Comparison of ENCODE assay signal across 22 mouse cellular contexts in the genomic region with DNA sequence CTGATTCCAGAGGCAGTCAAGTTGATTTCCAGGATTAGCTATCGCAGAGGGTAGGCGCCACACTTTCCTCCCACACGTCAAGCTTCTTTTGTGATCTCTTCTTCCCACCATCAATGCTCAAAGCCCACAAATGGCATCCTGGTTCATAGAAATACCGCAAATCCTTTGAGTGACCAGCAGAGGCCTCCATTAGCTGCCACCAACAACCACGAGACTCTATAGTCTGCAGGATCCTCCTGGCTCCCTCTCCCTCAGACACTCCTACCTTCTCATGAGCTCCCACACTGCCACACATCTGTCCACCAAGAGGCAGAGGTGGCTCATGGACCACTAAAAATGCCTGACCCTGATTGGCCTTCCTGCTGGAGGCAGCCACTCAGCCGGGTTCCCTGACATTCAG. TPM values are rescaled to one million over a fixed set of nuclear protein-coding genes. Genes with fewer than 3 reads are reported as not detected.
A peak's percentile ranks its signal among the peaks of the same experiment; 100 is the strongest.
DNase-seq lines count a peak whose midpoint lies in the region; ATAC-seq and TF ChIP-seq lines count a peak whose summit lies in the region.
"Had no signal": no experiment of that assay in that cellular context is flagged by ENCODE, and none has a peak within 500 bp of the region (broad histone marks: within the 10 kb centered on the region; RNA-seq: fewer than 3 reads in every experiment).

No protein-coding gene starts in this region.

- H3K4me3 ChIP-seq in kidney, embryonic 16.5 days (ENCODE audit: low read length): no peak overlapping the region
- H3K4me3 ChIP-seq in kidney, embryonic 15.5 days (replicated peaks): no peak overlapping the region
- H3K4me3 ChIP-seq in midbrain, postnatal 0 days (ENCODE audit: low read depth, low read length): no peak overlapping the region
- H3K4me3 ChIP-seq in midbrain, embryonic 10.5 days: no peak overlapping the region
- H3K4me3 ChIP-seq: gastrocnemius, adult 2 months; liver, embryonic 15.5 days; neural tube, embryonic 13.5 days; stomach, embryonic 15.5 days had no signal

- H3K27me3 ChIP-seq in kidney, embryonic 16.5 days (ENCODE audit: insufficient read depth, low read length): no peaks in the 10 kb centered on the region
- H3K27me3 ChIP-seq in kidney, embryonic 15.5 days: no peaks in the 10 kb centered on the region
- H3K27me3 ChIP-seq in midbrain, postnatal 0 days (ENCODE audit: insufficient read depth, low read length): no peaks in the 10 kb centered on the region
- H3K27me3 ChIP-seq in midbrain, embryonic 10.5 days (ENCODE audit: low read depth, poor library complexity, severe bottlenecking): no peaks in the 10 kb centered on the region
- H3K27me3 ChIP-seq: liver, embryonic 15.5 days; neural tube, embryonic 13.5 days; Patski; stomach, embryonic 15.5 days had no signal

- no peak overlapping the region for H3K4me2 ChIP-seq in kidney, embryonic 16.5 days (replicated peaks; ENCODE audit: low read depth, low read length)
- no peak overlapping the region for H3K4me2 ChIP-seq in kidney, embryonic 15.5 days
- no peak overlapping the region for H3K4me2 ChIP-seq in midbrain, postnatal 0 days (ENCODE audit: low read depth, low read length, poor library complexity, severe bottlenecking)
- H3K4me2 ChIP-seq: hindbrain, embryonic 14.5 days; liver, embryonic 15.5 days; midbrain, embryonic 11.5 days; neural tube, embryonic 13.5 days; stomach, embryonic 15.5 days had no signal

- H3K36me3 ChIP-seq in kidney, embryonic 16.5 days (ENCODE audit: insufficient read depth, low read length): no peaks in the 10 kb centered on the region
- H3K36me3 ChIP-seq in kidney, embryonic 15.5 days: no peaks in the 10 kb centered on the region
- no peaks in the 10 kb centered on the region for H3K36me3 ChIP-seq in midbrain, postnatal 0 days (ENCODE audit: insufficient read depth, low read length)
- H3K36me3 ChIP-seq in midbrain, embryonic 10.5 days: no peaks in the 10 kb centered on the region
- H3K36me3 ChIP-seq: liver, embryonic 15.5 days; neural tube, embryonic 13.5 days; stomach, embryonic 15.5 days had no signal

- H3K9ac ChIP-seq in kidney, embryonic 16.5 days (replicated peaks; ENCODE audit: low read length): no peak overlapping the region
- no peak overlapping the region for H3K9ac ChIP-seq in kidney, embryonic 15.5 days
- H3K9ac ChIP-seq in midbrain, postnatal 0 days (replicated peaks; ENCODE audit: low read length, poor library complexity, severe bottlenecking): no peak overlapping the region
- H3K9ac ChIP-seq: hindbrain, embryonic 14.5 days; liver, embryonic 15.5 days; neural tube, embryonic 13.5 days; stomach, embryonic 15.5 days had no signal

- H3K27ac ChIP-seq in kidney, embryonic 16.5 days (ENCODE audit: low read length): no peak overlapping the region
- H3K27ac ChIP-seq in kidney, embryonic 15.5 days: no peak overlapping the region
- H3K27ac ChIP-seq in midbrain, postnatal 0 days (ENCODE audit: low read depth, low read length): no peak overlapping the region
- H3K27ac ChIP-seq in midbrain, embryonic 10.5 days (replicated peaks): no peak overlapping the region
- H3K27ac ChIP-seq: gastrocnemius, adult 2 months; hindbrain, embryonic 14.5 days; liver, embryonic 15.5 days; neural tube, embryonic 13.5 days; stomach, embryonic 15.5 days had no signal

- peak; percentile 36; the same call in 1 of the 2 replicates for ATAC-seq in kidney, embryonic 16.5 days (ENCODE audit: low FRiP score, low TSS enrichment)
- ATAC-seq in kidney, embryonic 15.5 days (replicated peaks; ENCODE audit: low FRiP score): no peak
- no peak for ATAC-seq in midbrain, postnatal 0 days (ENCODE audit: low FRiP score)
- no peak for ATAC-seq in granulocyte monocyte progenitor cell, adult 5-6 weeks (replicated peaks; ENCODE audit: poor library complexity, severe bottlenecking)
- ATAC-seq: forebrain, embryonic 16.5 days; Patski had no signal

- WGBS in kidney, embryonic 16.5 days: 52% methylated on average over 6 of the region's 6 CpGs
- WGBS in kidney, embryonic 15.5 days: 59% methylated on average over 6 of the region's 6 CpGs
- WGBS in midbrain, postnatal 0 days: 75% methylated on average over 6 of the region's 6 CpGs
- WGBS in midbrain, embryonic 10.5 days: 81% methylated on average over 6 of the region's 6 CpGs

- H3K9me3 ChIP-seq in kidney, embryonic 16.5 days (ENCODE audit: low read length): no peaks in the 10 kb centered on the region
- no peaks in the 10 kb centered on the region for H3K9me3 ChIP-seq in kidney, embryonic 15.5 days (replicated peaks)
- no peaks in the 10 kb centered on the region for H3K9me3 ChIP-seq in midbrain, postnatal 0 days (ENCODE audit: low read length)
- H3K9me3 ChIP-seq in midbrain, embryonic 10.5 days (replicated peaks): no peaks in the 10 kb centered on the region
- H3K9me3 ChIP-seq: liver, embryonic 15.5 days; neural tube, embryonic 13.5 days; stomach, embryonic 15.5 days had no signal

- peak; percentile 53 to 65 for DNase-seq in cerebellum, postnatal 10 days
- no peak for DNase-seq in cerebellum, adult 9-10 months
- DNase-seq in midbrain, postnatal 0 days (ENCODE audit: low spot score): peak; percentile 42
- no peak for DNase-seq in midbrain, embryonic 10.5 days (ENCODE audit: low spot score)
- DNase-seq in layer of hippocampus, adult 8-10 months (ENCODE audit: low spot score in 2 of 2): no peak
- DNase-seq: adrenal gland, postnatal 25 days; gastrocnemius, adult 2 months; heart, adult 11 months; kidney, adult 18-20 months; lung, postnatal 36 days; right cerebral cortex, postnatal 14 days had no signal

- peaks cover 5% of the 10 kb centered on the region; the same call in 1 of the 2 replicates for H3K4me1 ChIP-seq in kidney, embryonic 16.5 days (ENCODE audit: insufficient read depth, low read length)
- H3K4me1 ChIP-seq in kidney, embryonic 15.5 days: peaks cover 11% of the 10 kb centered on the region
- no peaks in the 10 kb centered on the region for H3K4me1 ChIP-seq in midbrain, postnatal 0 days (ENCODE audit: insufficient read depth, low read length)
- H3K4me1 ChIP-seq in midbrain, embryonic 10.5 days: no peaks in the 10 kb centered on the region
- H3K4me1 ChIP-seq: neural tube, embryonic 13.5 days; stomach, embryonic 15.5 days had no signal

- TF ChIP-seq CTCF in midbrain, postnatal 0 days (IDR thresholded peaks at IDR 0.05): peak; percentile 61

RNA-seq across cellular contexts. Expression of a gene that starts 27.2 kb away (rescaled TPM):
- 0.22 TPM in 1 of 2 replicates, not detected in the other for polyA plus RNA-seq in kidney, embryonic 16.5 days (2015; fragmentation: Nextera tagmentation; extraction: Ambion mirVana)
- polyA plus RNA-seq in kidney, embryonic 15.5 days (2015; fragmentation: Nextera tagmentation; extraction: Ambion mirVana): not detected in 2 replicates
- total RNA-seq in midbrain, postnatal 0 days (2014; rRNA removed): not detected in 2 replicates
- polyA plus RNA-seq in midbrain, postnatal 0 days (2015; fragmentation: Nextera tagmentation; extraction: Ambion mirVana): 0.21 and 0.22 TPM in 2 replicates
- polyA plus RNA-seq in midbrain, embryonic 10.5 days (2016; fragmentation: Nextera tagmentation; extraction: Ambion mirVana): 0.10 TPM in 1 of 2 replicates, not detected in the other
- total RNA-seq in granulocyte monocyte progenitor cell, adult 5-6 weeks (2014; fragmentation: Nextera tagmentation): not detected in 2 replicates
- not detected in 2 replicates for total RNA-seq in granulocyte monocyte progenitor cell, adult 5-6 weeks (2017)
- total RNA-seq in layer of hippocampus, adult 8-10 months (2022): not detected
- total RNA-seq: gastrocnemius, adult 2 months had no signal
- polyA plus RNA-seq: hindbrain, embryonic 14.5 days; limb, embryonic 11.5 days; midbrain, embryonic 11.5 days; Patski had no signal

Comparison
In these comparisons a context has a peak if more than half of its experiments do, and no peak if none do; other contexts are left out.
1. DNase-seq: peak in cerebellum, postnatal 10 days (2 of 2) and midbrain, postnatal 0 days (single experiment); none in cerebellum, adult 9-10 months (single experiment), midbrain, embryonic 10.5 days (single experiment) and layer of hippocampus, adult 8-10 months (0 of 2).